Mouse (Mus musculus): Measurements from ENCODE around the gene Stk39.

DNA sequence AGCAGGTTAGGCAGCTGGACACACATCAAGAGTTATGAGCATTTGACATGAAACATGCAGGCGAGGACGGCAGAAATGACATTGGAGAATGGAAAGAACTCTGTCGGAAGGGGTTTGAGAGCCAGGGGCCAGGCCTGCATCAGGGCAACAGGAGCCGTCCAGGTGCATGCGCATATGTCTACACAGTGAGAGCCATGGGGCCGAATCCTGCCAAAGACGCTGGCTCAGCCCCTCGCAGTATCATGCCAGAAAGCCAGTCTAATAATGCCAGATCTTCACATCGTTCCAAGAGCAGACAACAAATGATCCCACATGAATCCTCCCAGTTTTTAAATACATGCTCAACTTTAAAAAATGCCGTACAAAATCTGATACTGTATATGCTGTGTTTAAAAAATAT, 7.8 kb upstream of the Stk39 start:
- TF ChIP-seq ZC3H11A (IDR thresholded peaks at IDR 0.05; ENCODE audit: borderline replicate concordance, low read depth, low read length) (no peak), MAFK (IDR thresholded peaks at IDR 0.05; ENCODE audit: insufficient read depth, low read depth, low read length) (no peak), HCFC1 (IDR thresholded peaks at IDR 0.05; ENCODE audit: borderline replicate concordance, insufficient read depth, low read length) (no peak), ZNF384 (IDR thresholded peaks at IDR 0.05; ENCODE audit: low read depth, low read length) (no peak), CHD2 (IDR thresholded peaks at IDR 0.05; ENCODE audit: low read depth, low read length) (no peak)

Measured in ES-E14 (cell line).